Mouse (Mus musculus): ENCODE data around the gene Ropn1l. TPM values are rescaled to one million over a fixed set of nuclear protein-coding genes. Genes with fewer than 3 reads are reported as not detected.

The Ropn1l gene
- polyA plus RNA-seq (2015; fragmentation: Nextera tagmentation; extraction: Ambion mirVana) = 1.8 and 2.1 TPM in 2 replicates

- Histone ChIP-seq H3K9ac (replicated peaks) (peak within 1 kb of the TSS; percentile 76), H3K4me1 (replicated peaks) (peaks cover 10% of the 10 kb centered on the region; the same call in 1 of the 2 replicates), H3K4me2 (replicated peaks) (peak within 1 kb of the TSS; percentile 75), H3K9me3 (no peaks in the 10 kb centered on the region), H3K4me3 (replicated peaks) (peak within 1 kb of the TSS; percentile 67), H3K36me3 (peaks cover 4% of the 10 kb centered on the region), H3K27me3 (0 out of 2 replicates have a peak, but pooled peaks cover 4% of the 10 kb centered on the region), H3K27ac (peak within 1 kb of the TSS; percentile 69)
- WGBS = under 1% methylated on average over 57 of the region's 57 CpGs
- ATAC-seq = peak; percentile 95
These were observed at the start of gene Ropn1l for GRCm38 (mm10) chr15:31453098-31453916. Ropn1l (minus strand) TSS chr15:31453737.

- Histone ChIP-seq H3K4me3 (replicated peaks) (no peak overlapping the region), H3K4me1 (replicated peaks) (no peaks in the 10 kb centered on the region), H3K4me2 (replicated peaks) (no peak overlapping the region), H3K27ac (no peak overlapping the region), H3K27me3 (no peaks in the 10 kb centered on the region), H3K9ac (replicated peaks) (no peak overlapping the region), H3K9me3 (no peaks in the 10 kb centered on the region), H3K36me3 (peaks cover 30% of the 10 kb centered on the region)
- 94% methylated on average over 4 of the region's 4 CpGs for WGBS
- ATAC-seq = no peak
These were observed 49.5 kb upstream of the Ropn1l start for GRCm38 (mm10) chr15:31502996-31503395.

GRCm38 (mm10) chr15:31502313-31502712 lies 48.8 kb upstream of the Ropn1l start:
- H3K36me3 ChIP-seq = peaks cover 37% of the 10 kb centered on the region
- 96% methylated on average over 1 of the region's 1 CpGs for WGBS
- H3K27me3 ChIP-seq = no peaks in the 10 kb centered on the region
- ATAC-seq = no peak
- no peak overlapping the region for H3K4me3 ChIP-seq (replicated peaks)
- H3K9ac ChIP-seq (replicated peaks) = no peak overlapping the region
- H3K9me3 ChIP-seq = no peaks in the 10 kb centered on the region
- H3K4me2 ChIP-seq (replicated peaks) = no peak overlapping the region
- H3K4me1 ChIP-seq (replicated peaks) = no peaks in the 10 kb centered on the region
- no peak overlapping the region for H3K27ac ChIP-seq

GRCm38 (mm10) chr15:31494803-31495202 lies 41.3 kb upstream of the Ropn1l start:
- Histone ChIP-seq H3K27me3 (no peaks in the 10 kb centered on the region), H3K4me3 (replicated peaks) (no peak overlapping the region), H3K36me3 (peaks cover 65% of the 10 kb centered on the region), H3K4me1 (replicated peaks) (no peaks in the 10 kb centered on the region), H3K4me2 (replicated peaks) (no peak overlapping the region), H3K27ac (no peak overlapping the region), H3K9me3 (no peaks in the 10 kb centered on the region), H3K9ac (replicated peaks) (no peak overlapping the region)
- ATAC-seq = no peak
- 96% methylated on average over 9 of the region's 9 CpGs for WGBS

- 86% methylated on average over 3 of the region's 3 CpGs for WGBS
- H3K4me2 ChIP-seq (replicated peaks) = no peak overlapping the region
- H3K27ac ChIP-seq = no peak overlapping the region
- H3K4me1 ChIP-seq (replicated peaks) = no peaks in the 10 kb centered on the region
- H3K9me3 ChIP-seq = no peaks in the 10 kb centered on the region
- no peak overlapping the region for H3K9ac ChIP-seq (replicated peaks)
- ATAC-seq = no peak
- H3K4me3 ChIP-seq (replicated peaks) = no peak overlapping the region
- H3K36me3 ChIP-seq = peaks cover 69% of the 10 kb centered on the region
- H3K27me3 ChIP-seq = no peaks in the 10 kb centered on the region
These were observed 40.8 kb upstream of the Ropn1l start for GRCm38 (mm10) chr15:31494310-31494709.

- 16% methylated on average over 2 of the region's 2 CpGs for WGBS
- peak; percentile 90 for ATAC-seq
- H3K36me3 ChIP-seq = peaks cover 39% of the 10 kb centered on the region
These were observed 33.9 kb upstream of the Ropn1l start for GRCm38 (mm10) chr15:31487407-31487806.

GRCm38 (mm10) chr15:31476678-31477077 lies 23.1 kb upstream of the Ropn1l start:
- Histone ChIP-seq H3K36me3 (peaks cover 73% of the 10 kb centered on the region), H3K9me3 (no peaks in the 10 kb centered on the region), H3K4me2 (replicated peaks) (no peak overlapping the region), H3K4me3 (replicated peaks) (no peak overlapping the region), H3K4me1 (replicated peaks) (no peaks in the 10 kb centered on the region), H3K9ac (replicated peaks) (no peak overlapping the region), H3K27me3 (no peaks in the 10 kb centered on the region), H3K27ac (no peak overlapping the region)
- ATAC-seq = no peak
- WGBS = 94% methylated on average over 1 of the region's 1 CpGs

More at GRCm38 (mm10) chr15:31487407-31487806, 33.9 kb upstream of the Ropn1l start:
- no peak overlapping the region for H3K4me3 ChIP-seq (replicated peaks)
- H3K4me1 ChIP-seq (replicated peaks) = 0 out of 2 replicates have a peak, but pooled peaks cover 8% of the 10 kb centered on the region
- peak overlapping the region; percentile 56 for H3K27ac ChIP-seq
- no peak overlapping the region for H3K9ac ChIP-seq (replicated peaks)
- no peaks in the 10 kb centered on the region for H3K27me3 ChIP-seq
- H3K9me3 ChIP-seq = no peaks in the 10 kb centered on the region
- H3K4me2 ChIP-seq (replicated peaks) = no peak overlapping the region

- Histone ChIP-seq H3K27ac (no peak overlapping the region), H3K4me1 (replicated peaks) (no peaks in the 10 kb centered on the region), H3K9me3 (no peaks in the 10 kb centered on the region), H3K4me2 (replicated peaks) (no peak overlapping the region), H3K27me3 (no peaks in the 10 kb centered on the region), H3K36me3 (peaks cover 58% of the 10 kb centered on the region), H3K9ac (replicated peaks) (no peak overlapping the region), H3K4me3 (replicated peaks) (no peak overlapping the region)
- 65% methylated on average over 4 of the region's 4 CpGs for WGBS
- ATAC-seq = no peak
These were observed 19.4 kb upstream of the Ropn1l start for GRCm38 (mm10) chr15:31472645-31473574.

- no peaks in the 10 kb centered on the region for H3K4me1 ChIP-seq (replicated peaks)
- no peak for ATAC-seq
- no peak overlapping the region for H3K4me2 ChIP-seq (replicated peaks)
- no peak overlapping the region for H3K27ac ChIP-seq
- H3K9ac ChIP-seq (replicated peaks) = no peak overlapping the region
- no peak overlapping the region for H3K4me3 ChIP-seq (replicated peaks)
- H3K27me3 ChIP-seq = no peaks in the 10 kb centered on the region
- H3K9me3 ChIP-seq = no peaks in the 10 kb centered on the region
- peaks cover 58% of the 10 kb centered on the region for H3K36me3 ChIP-seq
- WGBS = 90% methylated on average over 4 of the region's 4 CpGs
These were observed 18.0 kb upstream of the Ropn1l start for GRCm38 (mm10) chr15:31471529-31471928.

GRCm38 (mm10) chr15:31469497-31469896 lies 16.0 kb upstream of the Ropn1l start:
- H3K36me3 ChIP-seq = peaks cover 64% of the 10 kb centered on the region
- H3K9me3 ChIP-seq = no peaks in the 10 kb centered on the region
- H3K4me3 ChIP-seq (replicated peaks) = no peak overlapping the region
- no peak overlapping the region for H3K4me2 ChIP-seq (replicated peaks)
- no peak overlapping the region for H3K27ac ChIP-seq
- no peaks in the 10 kb centered on the region for H3K4me1 ChIP-seq (replicated peaks)
- ATAC-seq = no peak
- H3K9ac ChIP-seq (replicated peaks) = no peak overlapping the region
- H3K27me3 ChIP-seq = no peaks in the 10 kb centered on the region
- 90% methylated on average over 4 of the region's 4 CpGs for WGBS

- Histone ChIP-seq H3K4me2 (replicated peaks) (no peak overlapping the region), H3K27me3 (no peaks in the 10 kb centered on the region), H3K9ac (replicated peaks) (no peak overlapping the region), H3K4me3 (replicated peaks) (no peak overlapping the region), H3K36me3 (peaks cover 67% of the 10 kb centered on the region), H3K4me1 (replicated peaks) (no peaks in the 10 kb centered on the region), H3K27ac (no peak overlapping the region), H3K9me3 (no peaks in the 10 kb centered on the region)
- ATAC-seq = no peak
- 94% methylated on average over 5 of the region's 5 CpGs for WGBS
These were observed 15.3 kb upstream of the Ropn1l start for GRCm38 (mm10) chr15:31468806-31469205.

- Histone ChIP-seq H3K4me3 (replicated peaks) (no peak overlapping the region), H3K9me3 (no peaks in the 10 kb centered on the region), H3K27me3 (no peaks in the 10 kb centered on the region), H3K9ac (replicated peaks) (no peak overlapping the region), H3K4me1 (replicated peaks) (no peaks in the 10 kb centered on the region), H3K27ac (no peak overlapping the region), H3K36me3 (peaks cover 78% of the 10 kb centered on the region), H3K4me2 (replicated peaks) (no peak overlapping the region)
- 92% methylated on average over 1 of the region's 1 CpGs for WGBS
- no peak for ATAC-seq
These were observed 13.2 kb upstream of the Ropn1l start for GRCm38 (mm10) chr15:31466749-31467148.

Data from midbrain, embryonic 13.5 days (tissue).